Mouse (Mus musculus) spleen, adult 2 months (tissue): ENCODE results near the gene Sap25.

Experiments used
- CTCF ChIP-seq: fragments of 200-500 bp; IDR thresholded peaks from 2 replicates; pipeline ENCODE4 v1.5.1; 2011; ENCODE audit warnings: mild to moderate bottlenecking, inconsistent platforms; ENCODE audit not compliant: insufficient read depth, insufficient read length, insufficient replicate concordance; ENCODE audit errors: extremely low read depth
- POLR2A ChIP-seq: fragments of 200-500 bp; IDR thresholded peaks from 2 replicates; pipeline ENCODE4 v1.6.1; 2011; ENCODE audit warnings: low read depth, low read length, inconsistent platforms

DNA sequence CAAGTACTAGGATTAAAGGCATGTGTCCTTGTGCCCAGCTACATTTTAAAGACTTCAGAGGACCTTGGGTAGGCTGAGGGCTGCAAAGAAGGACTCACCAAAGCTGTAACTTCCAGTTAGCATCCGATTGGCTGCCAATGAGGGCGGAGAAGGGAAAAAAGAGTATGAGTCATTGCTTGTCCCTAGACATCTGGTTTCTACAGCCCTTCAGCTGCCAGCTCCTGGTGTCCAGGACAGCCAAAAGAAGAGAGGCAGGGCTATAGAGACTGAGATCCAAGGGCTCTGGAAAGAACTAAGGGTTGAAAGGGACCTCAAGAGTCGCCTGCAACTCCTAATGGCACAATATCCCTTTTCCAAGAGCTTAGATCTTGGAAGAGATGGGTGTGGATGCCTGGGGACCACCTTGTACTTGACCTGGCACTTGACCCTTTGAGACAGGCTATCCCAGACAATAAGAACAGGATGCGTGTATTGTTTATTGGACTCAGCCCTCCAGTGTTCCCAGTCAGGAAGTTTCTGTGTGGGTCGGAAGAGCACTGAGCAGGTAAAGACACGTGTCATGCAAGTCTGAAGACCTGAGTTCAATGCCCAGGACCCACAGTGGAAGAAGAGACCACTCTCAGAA is 19.0 kb downstream of the Sap25 start:
- no peak for TF ChIP-seq POLR2A
- TF ChIP-seq CTCF: no peak
